Mouse (Mus musculus) lung, adult 2 months (tissue): ENCODE measurements at regions not wholly inside any gene's neighbourhood (a gene's known extent, or its start where the extent isn't known, plus 50 kb on each side); places are given as distances from the start of the nearest gene placed in this dataset.

Source experiments
- CTCF ChIP-seq: fragments of 200-500 bp; IDR thresholded peaks from 2 replicates; pipeline ENCODE4 v1.5.1; 2011; ENCODE audit warnings: mild to moderate bottlenecking, low read length, control low read depth; ENCODE audit not compliant: insufficient read depth
- POLR2A ChIP-seq: fragments of 200-500 bp; IDR thresholded peaks from 2 replicates; pipeline ENCODE4 v1.6.1; 2011; ENCODE audit warnings: low read depth, mild to moderate bottlenecking, control low read depth, low read length, borderline replicate concordance; ENCODE audit errors: extremely low read depth

DNA sequence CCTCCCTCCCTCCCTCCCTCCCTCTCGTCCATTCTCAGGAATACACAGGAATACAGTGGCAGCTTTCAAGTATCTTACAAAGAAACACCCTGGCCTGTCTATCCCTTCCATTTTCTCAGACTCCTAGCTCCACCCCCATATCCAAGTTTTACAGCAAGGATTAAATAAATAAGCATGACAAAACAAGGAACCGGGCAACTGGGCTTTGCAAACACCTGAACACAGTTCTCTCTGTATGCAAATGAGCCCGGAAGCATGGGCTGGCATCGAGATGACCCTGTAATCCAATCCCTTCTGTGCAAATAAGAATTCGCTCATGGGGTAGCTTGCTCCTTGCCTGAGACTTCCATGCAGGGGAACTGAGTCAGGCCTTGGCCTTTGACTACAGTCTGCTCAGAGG lies 506.5 kb upstream of the Gm10131 start:
- TF ChIP-seq POLR2A (no peak), CTCF (no peak)
